Mouse (Mus musculus): ENCODE results near the gene Fam83c. TPM values are rescaled to one million over a fixed set of nuclear protein-coding genes. Genes with fewer than 3 reads are reported as not detected.
A peak's percentile ranks its signal among the peaks of the same experiment; 100 is the strongest.

The Fam83c gene
- polyA plus RNA-seq, 1 experiment from 2014 or later: 0.13 TPM

DNA sequence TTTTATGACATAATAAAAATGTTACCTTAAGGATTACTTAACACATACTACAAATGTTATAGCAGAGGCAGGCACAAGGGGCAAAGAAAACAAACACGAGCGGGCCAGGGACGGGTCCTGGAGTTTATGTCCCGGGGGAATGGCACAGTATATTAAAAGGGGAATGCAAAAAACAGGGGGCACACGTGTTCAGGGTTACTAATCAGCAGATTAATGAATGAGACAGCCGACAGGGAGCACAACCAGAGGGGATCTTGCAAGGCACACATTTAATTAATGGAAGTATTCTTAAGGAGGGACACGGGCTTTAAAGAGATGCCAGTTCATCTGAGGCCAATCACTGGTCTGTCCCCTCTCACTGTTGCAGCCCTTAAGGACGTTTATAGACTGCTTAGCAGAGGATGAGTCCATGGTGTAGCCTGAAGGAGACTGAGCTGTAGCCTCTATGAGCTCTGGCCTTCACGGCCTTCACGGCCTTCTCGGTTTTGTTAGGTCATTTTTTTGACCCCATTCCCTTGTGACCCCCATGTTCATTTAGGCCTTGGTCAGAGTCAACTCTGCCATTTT is 28.7 kb upstream of the Fam83c start:
- Histone ChIP-seq H3K4me3 (ENCODE audit: low read depth, low read length) (no peak overlapping the region), H3K36me3 (ENCODE audit: control insufficient read depth, insufficient read depth, low read length) (peaks cover under 1% of the 10 kb centered on the region), H3K9me3 (replicated peaks; ENCODE audit: control insufficient read depth, low read length) (no peaks in the 10 kb centered on the region), H3K27me3 (replicated peaks; ENCODE audit: control insufficient read depth, insufficient read depth, low read length) (no peaks in the 10 kb centered on the region), H3K27ac (ENCODE audit: low read depth, low read length) (peak overlapping the region; percentile 44; the same call in 1 of the 2 replicates), H3K9ac (ENCODE audit: low read length) (no peak overlapping the region), H3K4me2 (ENCODE audit: low read length) (peak overlapping the region; percentile 18; the same call in 1 of the 2 replicates), H3K4me1 (ENCODE audit: control insufficient read depth, insufficient read depth, low read length) (0 out of 2 replicates have a peak, but pooled peaks cover 3% of the 10 kb centered on the region)
- ATAC-seq (peak; percentile 85), DNase-seq (ENCODE audit: low spot score) (peak; percentile 73)
- 35% methylated on average over 11 of the region's 11 CpGs for WGBS

DNA sequence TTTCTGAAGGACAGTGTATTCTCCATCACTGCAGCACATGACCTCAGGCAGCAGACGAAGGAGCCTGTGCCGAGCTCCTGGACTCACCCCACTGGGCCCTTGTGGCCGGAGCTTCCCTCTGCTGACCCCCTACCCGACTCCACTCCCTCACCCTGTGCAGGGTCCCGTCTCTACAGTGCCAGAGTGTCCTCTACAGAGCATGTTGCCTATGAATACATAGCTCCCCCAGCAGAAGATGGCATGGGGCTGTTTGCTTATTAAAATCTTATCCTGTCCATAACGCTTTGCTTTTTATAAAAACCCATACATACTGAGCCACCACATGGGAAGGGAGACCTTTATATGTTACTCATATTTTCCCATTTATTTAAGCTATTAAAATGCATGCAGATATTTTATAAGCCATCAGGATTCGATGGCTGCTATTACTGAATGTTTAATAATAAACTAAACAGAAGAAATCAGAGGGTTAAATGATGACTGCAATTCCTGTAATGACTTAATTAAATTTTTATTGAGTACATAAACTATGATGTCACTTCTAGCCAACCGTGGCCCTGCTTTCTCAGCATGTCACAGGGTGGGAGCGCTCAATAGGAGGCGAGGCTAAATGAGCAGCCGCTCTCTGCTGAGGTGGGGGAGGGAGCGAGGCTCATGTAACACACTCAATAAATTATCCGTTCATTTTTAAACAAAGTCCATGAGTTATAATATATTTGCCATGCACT is 28.1 kb upstream of the Fam83c start:
- peak overlapping the region; percentile 18; the same call in 1 of the 2 replicates for H3K4me2 ChIP-seq (ENCODE audit: low read length)
- no peak overlapping the region for H3K27ac ChIP-seq (ENCODE audit: low read depth, low read length)
- no peak overlapping the region for H3K9ac ChIP-seq (ENCODE audit: low read length)
- 0 out of 2 replicates have a peak, but pooled peaks cover 3% of the 10 kb centered on the region for H3K4me1 ChIP-seq (ENCODE audit: control insufficient read depth, insufficient read depth, low read length)
- no peaks in the 10 kb centered on the region for H3K27me3 ChIP-seq (replicated peaks; ENCODE audit: control insufficient read depth, insufficient read depth, low read length)
- 48% methylated on average over 13 of the region's 13 CpGs for WGBS
- H3K4me3 ChIP-seq (ENCODE audit: low read depth, low read length): no peak overlapping the region
- DNase-seq (ENCODE audit: low spot score): peak; percentile 83
- 0 out of 2 replicates have a peak, but pooled peaks cover under 1% of the 10 kb centered on the region for H3K36me3 ChIP-seq (ENCODE audit: control insufficient read depth, insufficient read depth, low read length)
- ATAC-seq: peak; percentile 95
- H3K9me3 ChIP-seq (replicated peaks; ENCODE audit: control insufficient read depth, low read length): no peaks in the 10 kb centered on the region

DNA sequence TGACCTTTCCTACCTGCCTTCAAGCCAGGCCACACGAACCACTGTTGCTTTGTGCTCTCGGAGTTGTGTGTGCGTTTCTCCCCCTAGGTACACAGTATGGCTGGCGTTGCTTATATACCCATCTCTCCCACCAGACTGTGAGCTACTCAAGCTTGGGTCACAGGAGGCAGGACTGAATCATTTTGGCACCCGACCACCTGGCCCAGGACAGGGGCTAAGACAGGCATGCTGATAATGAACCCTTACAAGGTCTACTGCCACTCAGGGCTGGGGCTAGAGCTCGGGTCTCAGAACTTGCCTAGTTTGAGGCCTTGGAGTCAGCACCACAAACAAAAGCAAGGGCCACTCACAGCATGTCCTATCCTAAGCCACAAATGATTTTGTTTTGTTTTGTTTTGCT is 26.9 kb upstream of the Fam83c start:
- Histone ChIP-seq H3K27ac (ENCODE audit: low read depth, low read length) (no peak overlapping the region), H3K9me3 (replicated peaks; ENCODE audit: control insufficient read depth, low read length) (no peaks in the 10 kb centered on the region), H3K4me1 (ENCODE audit: control insufficient read depth, insufficient read depth, low read length) (0 out of 2 replicates have a peak, but pooled peaks cover 3% of the 10 kb centered on the region), H3K4me2 (ENCODE audit: low read length) (no peak overlapping the region), H3K9ac (ENCODE audit: low read length) (no peak overlapping the region), H3K4me3 (ENCODE audit: low read depth, low read length) (no peak overlapping the region), H3K36me3 (ENCODE audit: control insufficient read depth, insufficient read depth, low read length) (peaks cover 9% of the 10 kb centered on the region), H3K27me3 (replicated peaks; ENCODE audit: control insufficient read depth, insufficient read depth, low read length) (no peaks in the 10 kb centered on the region)
- WGBS: 89% methylated on average over 6 of the region's 6 CpGs
- DNase-seq (ENCODE audit: low spot score) (no peak), ATAC-seq (no peak)

DNA sequence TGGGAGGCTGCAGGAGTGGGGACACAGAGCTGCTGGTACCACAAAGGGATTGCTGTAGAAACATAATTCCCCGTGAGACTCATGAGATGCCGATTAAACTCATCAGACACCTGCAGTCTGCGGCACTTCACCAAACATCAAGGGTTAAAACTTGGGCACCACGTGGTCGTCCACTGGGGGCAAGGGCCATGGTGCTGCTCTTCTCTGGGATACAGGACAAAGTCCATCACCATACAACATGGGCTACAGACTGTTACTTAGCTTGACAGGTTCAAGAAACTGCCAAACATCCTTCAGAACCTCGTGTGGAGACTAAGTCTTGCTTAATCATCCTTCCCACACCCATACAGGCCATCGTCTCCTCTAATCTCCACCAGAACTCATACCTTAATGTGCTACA is 25.4 kb upstream of the Fam83c start:
- peaks cover 16% of the 10 kb centered on the region for H3K36me3 ChIP-seq (ENCODE audit: control insufficient read depth, insufficient read depth, low read length)
- H3K27ac ChIP-seq (ENCODE audit: low read depth, low read length): no peak overlapping the region
- H3K9me3 ChIP-seq (replicated peaks; ENCODE audit: control insufficient read depth, low read length): no peaks in the 10 kb centered on the region
- H3K27me3 ChIP-seq (replicated peaks; ENCODE audit: control insufficient read depth, insufficient read depth, low read length): no peaks in the 10 kb centered on the region
- H3K9ac ChIP-seq (ENCODE audit: low read length): no peak overlapping the region
- H3K4me2 ChIP-seq (ENCODE audit: low read length): no peak overlapping the region
- WGBS: 85% methylated on average over 7 of the region's 7 CpGs
- ATAC-seq (no peak), DNase-seq (ENCODE audit: low spot score) (no peak)
- H3K4me1 ChIP-seq (ENCODE audit: control insufficient read depth, insufficient read depth, low read length): 0 out of 2 replicates have a peak, but pooled peaks cover 3% of the 10 kb centered on the region
- no peak overlapping the region for H3K4me3 ChIP-seq (ENCODE audit: low read depth, low read length)

DNA sequence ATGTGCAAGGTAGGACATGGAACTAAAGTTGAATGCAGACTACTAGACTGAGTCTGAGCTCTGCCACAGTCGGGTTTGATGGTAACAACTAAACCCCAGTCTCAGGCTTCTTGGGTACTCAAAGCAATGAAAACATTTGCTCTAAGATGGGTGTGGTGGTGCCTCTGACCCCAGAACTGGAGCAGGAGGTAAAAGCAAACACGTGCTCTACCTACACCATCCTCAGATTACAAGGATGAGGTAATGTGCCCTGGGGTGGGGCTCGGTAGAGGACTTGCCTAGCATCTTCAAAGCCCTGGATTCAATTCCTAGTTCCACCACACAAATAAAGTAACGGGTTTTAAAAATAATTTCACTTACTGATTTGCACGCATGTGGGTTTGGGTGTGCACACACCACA is 17.9 kb upstream of the Fam83c start:
- Histone ChIP-seq H3K4me3 (ENCODE audit: low read depth, low read length) (no peak overlapping the region), H3K27ac (ENCODE audit: low read depth, low read length) (no peak overlapping the region), H3K9ac (ENCODE audit: low read length) (no peak overlapping the region), H3K4me1 (ENCODE audit: control insufficient read depth, insufficient read depth, low read length) (no peaks in the 10 kb centered on the region), H3K36me3 (ENCODE audit: control insufficient read depth, insufficient read depth, low read length) (peaks cover 44% of the 10 kb centered on the region), H3K27me3 (replicated peaks; ENCODE audit: control insufficient read depth, insufficient read depth, low read length) (no peaks in the 10 kb centered on the region), H3K9me3 (replicated peaks; ENCODE audit: control insufficient read depth, low read length) (no peaks in the 10 kb centered on the region), H3K4me2 (ENCODE audit: low read length) (no peak overlapping the region)
- 93% methylated on average over 5 of the region's 5 CpGs for WGBS
- DNase-seq (ENCODE audit: low spot score) (no peak), ATAC-seq (no peak)

DNA sequence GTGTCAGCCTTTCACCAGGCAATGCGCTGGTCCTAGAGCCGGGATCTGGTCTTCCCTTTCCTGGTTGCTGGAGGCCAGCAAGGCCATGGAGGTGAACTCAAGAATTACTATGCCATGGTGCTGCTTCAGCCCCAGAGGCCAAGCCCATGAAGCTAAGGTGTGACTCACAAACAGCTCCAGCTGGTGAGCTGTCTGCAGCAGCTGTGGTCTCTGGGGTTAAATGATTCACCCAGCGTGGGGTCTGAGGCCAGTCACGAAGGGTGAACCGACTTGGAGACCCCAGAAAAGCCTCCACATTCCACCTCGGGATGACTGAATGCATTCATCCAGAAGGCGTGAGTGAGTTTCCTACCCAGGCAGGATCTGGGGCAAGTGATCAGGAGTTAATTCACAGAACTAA is 15.5 kb upstream of the Fam83c start:
- H3K36me3 ChIP-seq (ENCODE audit: control insufficient read depth, insufficient read depth, low read length): peaks cover 49% of the 10 kb centered on the region
- ATAC-seq: no peak
- WGBS: 88% methylated on average over 7 of the region's 7 CpGs

DNA sequence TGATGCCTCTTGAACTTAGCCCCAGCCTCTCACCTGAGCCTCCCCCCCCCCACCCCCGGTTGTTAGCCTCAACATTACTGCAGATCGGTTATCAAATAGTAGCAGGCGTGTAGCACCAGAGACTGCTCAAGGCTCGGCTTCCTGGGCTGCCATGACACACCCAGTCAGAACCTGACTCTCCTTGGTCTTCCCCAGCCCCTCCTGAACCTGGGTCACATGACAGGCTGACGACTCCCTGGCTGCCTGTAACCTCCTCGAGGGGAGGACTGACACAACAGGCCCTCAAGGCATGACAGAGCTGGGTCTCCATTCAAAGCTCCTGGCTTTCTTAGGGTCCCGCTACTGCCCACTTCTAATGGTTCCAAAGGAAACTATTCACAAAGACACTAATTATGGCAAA is 14.8 kb upstream of the Fam83c start:
- Histone ChIP-seq H3K9ac (ENCODE audit: low read length) (no peak overlapping the region), H3K36me3 (ENCODE audit: control insufficient read depth, insufficient read depth, low read length) (peaks cover 49% of the 10 kb centered on the region), H3K4me2 (ENCODE audit: low read length) (no peak overlapping the region), H3K4me3 (ENCODE audit: low read depth, low read length) (no peak overlapping the region), H3K9me3 (replicated peaks; ENCODE audit: control insufficient read depth, low read length) (no peaks in the 10 kb centered on the region), H3K4me1 (ENCODE audit: control insufficient read depth, insufficient read depth, low read length) (no peaks in the 10 kb centered on the region), H3K27me3 (replicated peaks; ENCODE audit: control insufficient read depth, insufficient read depth, low read length) (no peaks in the 10 kb centered on the region), H3K27ac (ENCODE audit: low read depth, low read length) (no peak overlapping the region)
- 67% methylated on average over 7 of the region's 7 CpGs for WGBS
- ATAC-seq: no peak
- no peak for DNase-seq (ENCODE audit: low spot score)

More for the DNA sequence above, 15.5 kb upstream of the Fam83c start:
- Histone ChIP-seq H3K4me3 (ENCODE audit: low read depth, low read length) (no peak overlapping the region), H3K4me1 (ENCODE audit: control insufficient read depth, insufficient read depth, low read length) (no peaks in the 10 kb centered on the region), H3K27ac (ENCODE audit: low read depth, low read length) (no peak overlapping the region), H3K27me3 (replicated peaks; ENCODE audit: control insufficient read depth, insufficient read depth, low read length) (no peaks in the 10 kb centered on the region), H3K4me2 (ENCODE audit: low read length) (no peak overlapping the region), H3K9me3 (replicated peaks; ENCODE audit: control insufficient read depth, low read length) (no peaks in the 10 kb centered on the region), H3K9ac (ENCODE audit: low read length) (no peak overlapping the region)
- no peak for DNase-seq (ENCODE audit: low spot score)

DNA sequence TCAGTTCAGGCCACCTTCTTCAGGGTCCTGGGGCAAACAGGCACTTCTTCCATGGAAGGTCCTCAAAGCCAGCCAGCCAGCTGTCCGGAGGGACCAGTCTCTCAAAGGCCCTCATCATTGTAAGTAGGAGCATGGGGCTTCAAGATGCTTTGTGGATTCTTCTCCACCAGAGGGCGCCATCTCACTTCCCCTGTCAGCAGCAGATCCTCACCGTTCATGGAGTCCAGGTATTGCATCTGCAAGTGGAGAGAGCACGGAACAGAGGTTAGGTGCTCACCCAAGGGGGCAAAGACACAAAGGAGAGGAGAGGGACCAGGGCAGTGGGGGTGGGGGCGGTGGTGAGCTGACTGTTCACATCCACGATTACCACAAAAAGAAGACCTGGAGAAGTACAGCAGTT is 13.6 kb upstream of the Fam83c start:
- no peak overlapping the region for H3K9ac ChIP-seq (ENCODE audit: low read length)
- DNase-seq (ENCODE audit: low spot score) (peak; percentile 87), ATAC-seq (0 out of 2 replicates have a peak, but pooled peaks have one; percentile 52)
- H3K27ac ChIP-seq (ENCODE audit: low read depth, low read length): no peak overlapping the region
- H3K4me1 ChIP-seq (ENCODE audit: control insufficient read depth, insufficient read depth, low read length): no peaks in the 10 kb centered on the region
- no peak overlapping the region for H3K4me3 ChIP-seq (ENCODE audit: low read depth, low read length)
- no peaks in the 10 kb centered on the region for H3K9me3 ChIP-seq (replicated peaks; ENCODE audit: control insufficient read depth, low read length)
- 26% methylated on average over 6 of the region's 6 CpGs for WGBS
- H3K27me3 ChIP-seq (replicated peaks; ENCODE audit: control insufficient read depth, insufficient read depth, low read length): no peaks in the 10 kb centered on the region
- H3K36me3 ChIP-seq (ENCODE audit: control insufficient read depth, insufficient read depth, low read length): peaks cover 45% of the 10 kb centered on the region
- no peak overlapping the region for H3K4me2 ChIP-seq (ENCODE audit: low read length)

DNA sequence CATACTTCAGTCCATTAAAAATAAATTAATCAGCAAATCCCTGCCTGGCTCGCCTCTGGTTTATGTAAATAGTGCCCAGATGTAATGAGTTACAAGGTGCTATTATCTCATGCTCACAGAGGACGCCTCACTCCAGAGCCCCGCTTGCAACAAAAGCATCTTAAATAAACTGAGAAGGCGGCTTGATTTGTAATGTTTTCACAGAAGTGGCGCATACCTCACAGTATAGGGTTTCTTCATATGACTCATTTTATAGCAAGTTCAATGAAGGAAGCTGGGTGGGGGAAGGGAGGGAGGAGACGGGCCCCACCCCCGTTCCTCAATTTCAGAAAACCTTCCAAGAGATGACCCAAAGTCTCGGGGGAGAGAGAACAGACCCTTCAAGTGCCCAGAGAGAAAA is 12.3 kb upstream of the Fam83c start:
- no peak for DNase-seq (ENCODE audit: low spot score)
- H3K9me3 ChIP-seq (replicated peaks; ENCODE audit: control insufficient read depth, low read length): no peaks in the 10 kb centered on the region
- no peaks in the 10 kb centered on the region for H3K27me3 ChIP-seq (replicated peaks; ENCODE audit: control insufficient read depth, insufficient read depth, low read length)
- H3K4me1 ChIP-seq (ENCODE audit: control insufficient read depth, insufficient read depth, low read length): no peaks in the 10 kb centered on the region
- WGBS: 82% methylated on average over 8 of the region's 8 CpGs
- no peak overlapping the region for H3K27ac ChIP-seq (ENCODE audit: low read depth, low read length)
- H3K36me3 ChIP-seq (ENCODE audit: control insufficient read depth, insufficient read depth, low read length): peaks cover 44% of the 10 kb centered on the region
- H3K4me3 ChIP-seq (ENCODE audit: low read depth, low read length): no peak overlapping the region
- no peak overlapping the region for H3K4me2 ChIP-seq (ENCODE audit: low read length)
- no peak overlapping the region for H3K9ac ChIP-seq (ENCODE audit: low read length)
- no peak for ATAC-seq

Measured in forebrain, embryonic 14.5 days (tissue).